Mouse (Mus musculus) urinary bladder, postnatal 25 days (tissue): ENCODE measurements around the gene Drg1.

Experiments used
- DNase-seq: peaks from one replicate; pipeline ENCODE4 v3.0.0; 2022; ENCODE audit warnings: low spot score

Gene Drg1

GRCm38 (mm10) chr11:3266079-3266685, at the start of gene Drg1:
Gene Drg1 (minus strand): TSS chr11:3266415.
- DNase-seq, result peak; percentile 89

GRCm38 (mm10) chr11:3314148-3314547, 47.9 kb upstream of the Drg1 start:
- peak; percentile 49 for DNase-seq

GRCm38 (mm10) chr11:3313294-3313693, 47.1 kb upstream of the Drg1 start:
- DNase-seq, result no peak

- no peak for DNase-seq
Measured at GRCm38 (mm10) chr11:3311586-3312347, 45.6 kb upstream of the Drg1 start.

- DNase-seq, result no peak
Measured at GRCm38 (mm10) chr11:3310789-3311585, 44.8 kb upstream of the Drg1 start.

GRCm38 (mm10) chr11:3309884-3310283, 43.7 kb upstream of the Drg1 start:
- no peak for DNase-seq

- DNase-seq, result no peak
Measured at GRCm38 (mm10) chr11:3307875-3308274, 41.7 kb upstream of the Drg1 start.

GRCm38 (mm10) chr11:3305821-3306220, 39.6 kb upstream of the Drg1 start:
- DNase-seq, result no peak

GRCm38 (mm10) chr11:3302792-3303191, 36.6 kb upstream of the Drg1 start:
- no peak for DNase-seq

GRCm38 (mm10) chr11:3302385-3302784, 36.2 kb upstream of the Drg1 start:
- DNase-seq, result no peak

GRCm38 (mm10) chr11:3301075-3301474, 34.9 kb upstream of the Drg1 start:
- no peak for DNase-seq

- no peak for DNase-seq
Measured at GRCm38 (mm10) chr11:3298813-3299185, 32.6 kb upstream of the Drg1 start.

- no peak for DNase-seq
Measured at GRCm38 (mm10) chr11:3297871-3298812, 31.9 kb upstream of the Drg1 start.

GRCm38 (mm10) chr11:3296056-3296455, 29.8 kb upstream of the Drg1 start:
- no peak for DNase-seq

GRCm38 (mm10) chr11:3294641-3295040, 28.4 kb upstream of the Drg1 start:
- DNase-seq, result no peak

GRCm38 (mm10) chr11:3293361-3293760, 27.1 kb upstream of the Drg1 start:
- DNase-seq, result no peak

GRCm38 (mm10) chr11:3292711-3293249, 26.6 kb upstream of the Drg1 start:
- DNase-seq, result peak; percentile 36

GRCm38 (mm10) chr11:3292062-3292421, 25.8 kb upstream of the Drg1 start:
- peak; percentile 55 for DNase-seq

- peak; percentile 22 for DNase-seq
Measured at GRCm38 (mm10) chr11:3291311-3292061, 25.3 kb upstream of the Drg1 start.

- peak; percentile 33 for DNase-seq
Measured at GRCm38 (mm10) chr11:3290640-3291310, 24.6 kb upstream of the Drg1 start.
